Mouse (Mus musculus) CD4-positive helper T cell, adult 2 months (primary cell): ENCODE measurements at regions not wholly inside any gene's neighbourhood (a gene's known extent, or its start where the extent isn't known, plus 50 kb on each side); places are given as distances from the start of the nearest gene placed in this dataset.

ENCODE experiments used
- DNase-seq: peaks from one replicate; pipeline ENCODE4 v3.0.0-alpha.2; 2012; ENCODE audit warnings: low read depth, missing footprints, low spot score

DNA sequence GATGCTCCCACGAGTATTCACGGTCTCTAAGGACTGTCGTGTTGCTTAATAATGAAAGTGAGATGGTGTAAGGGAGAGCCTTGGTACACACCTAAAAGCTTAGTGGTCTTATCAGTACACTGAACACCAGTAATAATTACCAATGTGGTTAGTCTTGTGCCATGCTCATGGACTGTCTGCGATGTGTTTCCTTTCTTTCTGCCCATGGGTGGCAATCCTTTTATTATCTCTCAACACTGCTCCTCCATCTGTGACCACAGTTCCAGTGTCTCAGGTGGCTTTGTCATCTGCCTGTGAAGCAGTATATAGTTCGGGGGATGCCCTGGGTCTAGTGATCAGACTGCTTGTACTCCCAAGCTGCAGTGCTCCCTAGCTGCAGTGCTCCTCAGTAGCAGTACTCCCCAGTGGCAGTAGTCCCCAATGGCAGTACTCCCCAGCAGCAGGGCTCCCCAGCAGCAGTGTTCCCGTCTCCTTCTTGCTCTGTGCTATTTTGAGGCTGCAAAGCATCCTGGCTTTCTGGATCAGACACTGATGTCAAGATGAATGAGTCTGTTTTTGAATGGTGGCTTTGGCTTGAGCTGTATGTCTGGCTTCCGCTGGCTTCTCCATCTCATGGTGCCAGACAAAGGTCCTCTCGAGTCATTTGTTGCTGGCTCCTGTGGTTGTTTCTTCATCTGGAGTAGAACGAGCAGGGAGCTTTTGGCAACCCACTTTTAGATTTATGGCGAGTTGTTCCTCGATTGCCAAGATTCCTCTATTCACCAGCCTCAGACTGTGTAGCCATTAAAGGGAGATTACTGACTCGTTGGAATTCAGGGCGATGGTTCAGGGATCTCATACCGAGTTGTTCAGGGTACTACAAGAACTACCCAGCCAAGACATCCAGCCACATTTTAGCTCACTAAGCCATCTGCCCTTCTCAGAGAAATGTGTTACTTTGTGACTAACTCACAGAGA is 88.4 kb upstream of the Plxnc1 start:
- no peak for DNase-seq

DNA sequence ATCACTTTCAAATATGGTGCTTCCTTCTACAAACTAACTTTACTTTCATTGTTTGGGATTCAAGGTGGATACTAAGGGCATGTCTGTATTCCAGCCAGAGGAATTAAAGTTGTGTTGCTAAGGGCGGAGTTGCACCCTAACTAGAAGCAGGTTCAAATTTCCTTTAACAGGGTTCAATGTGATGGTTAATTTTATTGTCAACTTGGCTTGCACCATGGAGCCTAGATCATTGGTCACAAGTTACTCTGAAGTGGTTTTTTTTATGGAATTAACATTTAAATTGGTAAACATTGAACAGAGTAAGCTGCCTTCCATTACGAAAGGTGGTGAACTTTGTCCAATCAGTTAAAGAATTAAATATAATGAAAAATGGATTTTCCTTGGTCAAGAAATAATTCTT is 86.7 kb upstream of the Plxnc1 start:
- DNase-seq: no peak

DNA sequence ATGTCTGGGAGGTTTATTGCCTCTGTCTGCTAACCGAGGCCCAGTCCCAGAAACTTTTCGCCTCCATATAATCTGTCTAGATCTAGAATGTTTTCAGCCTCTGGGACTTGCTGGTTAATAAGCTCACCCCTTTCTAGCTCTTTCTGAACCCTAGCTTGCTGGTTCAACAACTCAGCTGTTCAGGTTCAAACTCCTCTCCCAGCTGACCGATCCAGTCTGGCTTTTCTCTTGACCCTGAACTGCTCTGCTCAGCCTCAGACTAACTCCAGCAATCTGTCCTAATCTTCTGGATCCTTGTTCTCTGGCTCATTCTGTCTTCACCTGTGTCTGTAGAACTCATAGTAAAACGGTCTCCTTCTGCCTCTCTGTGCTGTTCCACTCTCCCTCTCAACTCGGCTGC is 86.2 kb upstream of the Plxnc1 start:
- DNase-seq: no peak

DNA sequence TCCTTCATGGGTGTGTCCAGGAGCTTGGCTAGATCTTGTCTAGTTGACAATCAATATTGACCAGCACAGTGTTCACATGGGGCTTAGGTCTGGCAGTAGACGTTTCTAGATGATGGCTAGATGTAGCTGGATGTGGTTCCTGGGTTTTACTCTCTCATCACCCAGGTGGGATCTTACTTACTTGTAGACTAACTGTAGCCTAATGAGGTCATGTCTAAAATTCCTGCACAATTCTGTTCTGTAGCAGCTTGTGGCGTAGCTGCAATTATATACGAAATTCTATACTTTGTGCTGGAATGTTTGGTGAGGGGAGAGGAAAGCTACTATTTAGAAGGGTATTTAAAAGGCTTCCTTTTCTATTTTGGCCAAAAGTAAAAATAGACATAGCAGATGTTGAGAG is 84.9 kb upstream of the Plxnc1 start:
- no peak for DNase-seq

DNA sequence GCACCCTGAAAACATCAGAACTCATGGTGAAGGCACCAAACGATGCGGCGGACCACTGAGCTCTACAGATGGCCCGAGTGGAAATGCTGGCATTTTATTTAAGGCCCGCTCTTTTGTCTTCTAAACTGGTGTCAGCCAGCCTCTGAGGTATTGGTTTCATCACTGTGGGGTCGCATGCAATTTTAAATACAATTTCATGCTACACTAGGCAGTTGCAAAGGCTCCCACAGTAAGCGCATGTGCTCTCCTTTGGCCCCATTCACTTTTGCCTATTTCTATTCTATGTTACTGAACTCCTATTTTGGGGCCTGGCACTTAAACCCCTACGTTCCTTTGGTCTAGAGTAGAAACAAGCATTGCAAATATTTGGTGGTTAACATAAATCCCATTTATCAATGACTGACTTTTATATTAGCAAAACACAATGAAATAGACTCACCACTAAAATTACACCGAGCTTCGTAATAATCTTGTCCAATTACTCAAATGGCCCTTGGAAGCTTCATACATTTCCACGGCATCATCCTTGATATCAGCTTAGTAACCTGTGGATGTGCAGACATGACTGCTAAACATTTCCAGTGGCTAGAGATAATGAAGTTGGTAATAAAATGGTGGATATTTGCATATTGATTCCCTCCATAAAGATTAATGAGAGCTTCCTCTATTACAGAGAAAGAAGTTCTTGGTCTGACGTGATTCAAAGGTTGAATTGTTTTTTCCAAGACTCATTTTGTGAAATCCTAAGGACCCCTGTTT is 81.1 kb upstream of the Plxnc1 start:
- DNase-seq: no peak

DNA sequence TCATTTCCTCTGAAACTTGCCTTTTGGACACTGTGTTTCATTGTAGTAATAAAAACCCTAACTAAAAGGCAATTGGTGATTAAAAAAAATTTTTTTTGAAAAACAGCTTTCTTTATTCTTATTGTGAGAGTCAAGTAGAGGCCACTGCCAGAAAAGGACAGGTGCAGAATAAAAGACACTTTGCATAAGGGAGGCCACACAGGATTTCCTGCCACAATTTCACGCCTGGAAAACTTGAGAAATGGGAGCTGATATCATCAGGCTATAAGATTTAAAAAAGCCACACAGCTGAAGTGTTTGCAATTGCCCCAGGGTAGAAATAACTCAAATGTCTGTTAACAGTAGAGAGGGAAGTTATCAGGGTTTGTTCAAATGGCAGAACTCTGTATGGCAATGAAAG is 76.6 kb upstream of the Plxnc1 start:
- peak; percentile 28 for DNase-seq

DNA sequence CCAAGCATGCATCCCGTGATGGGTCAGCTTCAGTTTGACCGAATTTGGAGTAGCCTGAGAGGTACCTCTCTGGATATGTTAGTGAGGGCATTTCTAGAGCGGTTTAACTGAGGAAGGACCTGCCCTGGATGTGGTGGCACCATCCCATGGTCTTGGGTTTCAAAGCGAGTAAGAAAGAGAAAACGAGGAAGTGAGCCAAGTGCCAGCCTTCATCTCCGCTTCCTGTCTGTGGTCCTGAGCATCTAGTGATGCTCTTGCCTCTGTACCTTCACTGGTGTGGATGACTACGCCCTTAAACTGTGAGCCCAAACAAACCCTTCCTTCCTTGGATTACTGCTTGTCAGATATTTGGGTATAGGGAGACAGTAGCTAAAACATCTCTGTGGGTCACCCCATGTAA is 72.3 kb upstream of the Plxnc1 start:
- peak; percentile 19 for DNase-seq

DNA sequence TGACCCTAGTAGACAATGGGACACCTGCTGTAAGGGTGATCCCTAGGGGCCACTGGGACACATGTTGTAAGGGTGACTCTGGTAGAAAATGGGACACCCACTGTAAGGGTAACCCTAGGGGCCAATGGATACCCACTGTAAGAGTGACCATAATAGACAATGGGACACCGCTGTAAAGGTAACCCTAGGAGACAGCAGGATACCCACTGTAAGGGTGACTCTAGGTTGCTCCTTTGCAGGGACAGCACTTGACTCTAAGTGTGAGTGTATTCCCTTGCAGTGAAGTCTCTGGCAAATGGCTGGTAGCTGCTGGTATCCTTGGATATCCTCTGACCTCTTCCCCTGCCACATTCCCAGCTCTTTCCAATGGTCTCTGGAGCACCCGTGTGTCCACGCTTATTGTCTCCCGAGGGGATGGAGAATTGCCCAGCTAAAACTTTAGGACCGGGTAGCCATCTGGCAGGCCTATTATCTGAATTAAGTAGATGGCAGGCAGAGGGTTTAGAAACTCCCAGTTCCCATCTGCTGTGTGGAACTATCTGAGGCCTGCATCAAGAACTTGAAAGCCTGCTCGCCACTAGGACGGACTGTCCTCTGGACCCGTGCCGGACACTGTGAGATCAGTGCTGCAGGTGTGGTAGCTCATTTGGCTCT is 70.8 kb upstream of the Plxnc1 start:
- no peak for DNase-seq

DNA sequence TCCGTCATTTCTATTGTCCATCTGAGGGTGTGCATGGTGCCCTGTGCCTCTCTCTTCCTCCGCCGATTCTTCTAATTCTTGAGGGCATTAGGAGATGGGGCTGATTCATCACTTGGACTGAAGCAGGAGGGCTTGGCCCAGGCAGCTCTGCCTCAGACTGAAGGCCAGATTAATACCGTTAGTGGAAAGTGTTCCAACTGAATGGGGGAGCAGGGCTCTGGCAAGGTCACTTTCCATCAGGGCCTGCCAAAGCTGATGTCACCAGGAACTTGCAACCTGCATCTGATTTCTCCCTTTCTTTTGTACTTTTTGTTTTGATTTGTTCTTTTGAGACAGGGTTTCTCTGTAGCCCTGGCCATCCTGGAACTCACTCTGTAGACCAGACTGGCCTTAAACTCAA is 69.3 kb upstream of the Plxnc1 start:
- DNase-seq: no peak

DNA sequence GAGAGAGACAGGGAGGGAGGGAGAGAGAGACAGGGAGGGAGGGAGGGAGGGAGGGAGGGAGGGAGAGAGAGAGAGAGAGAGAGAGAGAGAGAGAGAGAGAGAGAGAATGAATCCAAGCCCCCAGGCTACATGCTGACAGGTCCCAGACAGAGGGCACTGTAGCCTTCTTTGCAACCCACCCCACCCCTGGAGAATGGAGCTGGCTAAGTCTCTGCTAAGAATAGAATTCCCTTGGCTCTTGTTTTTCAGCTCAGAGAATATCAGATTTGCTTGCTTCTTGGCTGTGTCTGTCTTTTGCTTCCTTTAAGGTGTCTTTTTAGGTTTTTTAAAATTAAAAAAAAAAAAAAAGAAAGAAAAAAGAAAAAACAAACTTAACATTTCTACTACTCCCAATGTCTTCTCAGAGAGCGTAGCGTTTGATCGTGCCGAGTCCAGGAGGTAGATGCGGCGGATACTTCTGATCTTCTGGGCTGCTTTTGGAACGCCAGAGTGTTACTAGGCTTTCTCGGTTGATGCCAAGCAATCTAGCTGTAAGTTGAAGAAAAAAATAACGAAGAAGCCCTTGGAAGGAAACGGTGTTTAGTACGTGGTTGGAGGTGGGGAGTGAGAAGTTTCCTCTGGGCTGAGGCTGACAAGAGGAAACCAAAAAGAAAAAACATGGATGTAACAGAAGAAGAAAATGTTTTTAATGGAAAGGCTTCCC is 68.7 kb upstream of the Plxnc1 start:
- no peak for DNase-seq

DNA sequence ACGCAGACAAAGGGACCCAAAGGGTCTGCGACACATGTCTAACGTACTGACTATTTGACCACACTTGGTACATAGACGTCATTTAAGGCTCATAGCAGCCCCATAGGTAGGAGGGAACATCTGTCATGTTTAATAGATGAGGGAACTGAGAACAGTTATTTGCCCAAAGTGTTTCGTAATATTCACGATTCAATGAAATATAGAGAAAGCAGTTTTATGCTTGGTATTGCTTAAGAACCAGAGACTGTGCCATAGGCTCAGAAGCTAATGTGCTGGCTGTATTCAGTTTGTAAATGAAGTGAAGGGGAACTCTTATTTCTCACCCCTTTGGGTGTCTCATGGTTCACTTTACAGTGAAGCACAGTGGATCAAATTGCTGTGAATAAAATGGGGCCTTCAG is 65.7 kb upstream of the Plxnc1 start:
- DNase-seq: no peak

DNA sequence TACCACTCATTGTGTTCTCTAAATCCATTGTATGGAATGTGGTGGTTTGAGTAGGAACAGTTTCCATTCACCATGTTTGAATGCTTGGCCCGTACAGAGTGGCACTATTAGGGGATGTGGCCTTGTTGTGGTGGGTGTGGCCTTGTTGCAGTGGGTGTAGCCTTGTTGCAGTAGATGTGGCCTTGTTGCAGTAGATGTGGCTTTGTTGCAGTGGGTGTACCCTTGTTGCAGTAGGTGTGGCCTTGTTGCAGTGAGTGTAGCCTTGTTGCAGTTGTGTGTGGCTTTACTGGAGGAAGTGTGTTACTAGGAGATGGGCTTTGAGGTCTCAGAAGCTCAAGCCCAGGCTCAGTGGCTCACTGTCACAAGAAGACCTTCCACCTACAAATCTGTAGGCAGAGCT is 64.4 kb upstream of the Plxnc1 start:
- DNase-seq: peak; percentile 38

DNA sequence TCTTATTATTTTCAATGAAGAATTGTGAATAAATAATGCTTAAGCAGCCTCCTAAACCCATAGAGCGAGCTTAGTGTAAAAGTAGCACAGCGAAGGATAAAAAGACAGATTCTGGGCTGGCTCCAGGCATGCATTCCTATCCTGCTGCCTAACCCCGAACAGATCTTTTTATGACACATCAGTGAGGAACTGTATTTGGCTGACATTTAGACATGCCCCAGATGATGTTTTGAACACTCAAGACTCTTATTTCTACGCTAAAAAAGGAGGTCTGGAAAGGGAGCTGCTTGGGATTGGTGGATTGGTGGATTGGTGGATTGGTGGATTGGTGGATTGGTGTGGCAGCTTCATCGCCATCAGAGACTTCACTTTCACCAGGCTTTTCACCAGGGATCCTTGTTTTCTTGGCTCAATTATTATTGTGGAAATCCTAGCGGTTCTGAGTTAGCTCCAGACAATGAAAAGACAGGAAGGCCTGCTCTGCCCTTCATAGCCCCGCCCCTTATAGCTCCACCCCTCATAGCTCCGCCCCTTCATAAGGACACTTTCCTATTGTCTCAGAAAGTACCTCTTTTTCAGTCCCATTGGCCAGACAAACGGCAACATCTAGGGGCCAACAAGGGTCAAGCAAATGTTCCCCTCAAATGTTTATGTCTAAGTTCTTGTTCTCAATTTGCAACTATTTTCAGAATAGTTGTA is 59.6 kb upstream of the Plxnc1 start:
- DNase-seq: no peak

DNA sequence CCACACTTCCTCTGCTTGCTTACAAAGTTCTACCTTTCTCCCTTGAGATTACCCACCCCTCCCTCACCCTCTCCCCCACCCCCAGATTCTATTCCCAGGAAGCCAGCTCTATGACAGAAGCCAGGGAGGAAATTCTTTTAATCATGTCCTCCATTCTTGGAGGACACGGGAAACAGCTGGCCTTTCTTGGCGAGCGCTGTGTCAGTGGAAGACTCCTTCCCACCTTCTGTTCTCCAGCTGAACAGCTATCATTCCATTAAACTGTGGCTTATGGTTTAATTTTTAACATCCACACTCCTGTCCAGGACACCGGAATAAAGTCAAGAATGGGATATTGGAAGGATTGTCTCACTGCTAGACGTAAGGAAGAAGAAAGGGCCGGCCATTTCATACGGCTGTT is 59.0 kb upstream of the Plxnc1 start:
- no peak for DNase-seq

DNA sequence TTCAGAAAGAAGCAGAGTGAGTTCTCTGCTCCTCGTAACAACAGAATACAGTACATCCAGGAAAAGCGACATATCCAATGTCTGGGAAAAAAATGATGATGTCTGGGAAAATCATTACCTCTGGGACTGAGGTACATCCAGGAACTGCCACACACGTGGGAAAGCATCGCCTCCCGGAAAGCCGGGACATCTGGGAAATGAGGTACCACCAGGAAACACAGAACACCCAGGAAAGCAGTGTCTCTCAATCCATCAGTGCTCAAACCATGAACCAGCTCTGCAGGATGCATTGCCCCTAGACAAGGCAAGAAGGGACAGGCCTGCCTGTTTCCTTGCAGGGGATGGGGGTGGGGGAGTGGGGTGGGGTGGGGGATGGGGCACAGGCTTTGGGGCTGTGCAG is 57.0 kb upstream of the Plxnc1 start:
- DNase-seq: no peak

DNA sequence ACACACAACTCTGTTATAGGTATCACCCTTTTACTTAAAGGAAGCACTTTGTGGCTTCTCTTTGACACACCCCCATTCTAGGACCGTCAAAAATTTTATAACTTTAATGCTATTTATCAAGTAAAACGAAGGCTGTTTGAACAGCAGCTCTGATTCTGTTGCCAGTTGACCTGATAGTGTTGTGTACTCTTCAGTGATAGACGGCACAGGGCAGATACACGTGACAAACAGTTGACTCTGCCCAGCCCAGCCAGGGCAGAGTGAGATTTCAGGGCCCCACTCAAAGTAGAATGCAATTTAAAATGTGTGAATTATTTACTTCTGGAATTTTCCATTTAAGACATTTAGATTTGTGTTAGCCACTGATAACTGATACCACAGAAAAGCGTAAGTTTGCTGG is 55.1 kb upstream of the Plxnc1 start:
- DNase-seq: no peak
